Mouse (Mus musculus) liver, adult 2 months (tissue): ENCODE measurements around the gene Taok3. TPM values are rescaled to one million over a fixed set of nuclear protein-coding genes. Genes with fewer than 3 reads are reported as not detected.

Experiments used
- DNase-seq: peaks from one replicate; pipeline ENCODE4 v3.0.0-alpha.2; 2011; ENCODE audit warnings: low read depth, low spot score; ENCODE audit errors: extremely low read depth
- H3K27ac ChIP-seq: fragments of 200-500 bp; replicated peaks from 2 replicates; pipeline ENCODE4 v1.5.1; 2012; ENCODE audit warnings: low read depth, mild to moderate bottlenecking, control low read depth, inconsistent platforms, low read length; ENCODE audit not compliant: insufficient read depth
- H3K27me3 ChIP-seq: fragments of 200-500 bp; 2 replicates; pipeline ENCODE4 v1.6.1; 2012; ENCODE audit warnings: mild to moderate bottlenecking, moderate library complexity, low read length, inconsistent platforms; ENCODE audit not compliant: control insufficient read depth, insufficient read depth
- H3K36me3 ChIP-seq: fragments of 200-500 bp; 2 replicates; pipeline ENCODE4 v1.6.1; 2012; ENCODE audit warnings: low read length, inconsistent platforms; ENCODE audit not compliant: control insufficient read depth, insufficient read depth
- H3K4me1 ChIP-seq: fragments of 200-500 bp; 2 replicates; pipeline ENCODE4 v1.6.1; 2011; ENCODE audit warnings: low read length; ENCODE audit not compliant: control insufficient read depth, insufficient read depth
- H3K4me3 ChIP-seq: fragments of 200-500 bp; 2 replicates; pipeline ENCODE4 v1.5.1; 2011; ENCODE audit warnings: low read depth, mild to moderate bottlenecking, control low read depth, low read length, moderate library complexity; ENCODE audit not compliant: insufficient read depth
- H3K79me2 ChIP-seq: fragments of 200-500 bp; 2 replicates; pipeline ENCODE4 v1.6.1; 2012; ENCODE audit warnings: inconsistent platforms, mild to moderate bottlenecking, low read length, moderate library complexity; ENCODE audit not compliant: control insufficient read depth, insufficient read depth
- H3K9ac ChIP-seq: fragments of 200-500 bp; 2 replicates; pipeline ENCODE4 v1.6.1; 2012; ENCODE audit warnings: low read depth, mild to moderate bottlenecking, control low read depth, inconsistent platforms, low read length
- CTCF ChIP-seq: fragments of 200-500 bp; IDR thresholded peaks from 2 replicates; pipeline ENCODE4 v1.5.1; 2011; ENCODE audit warnings: low read depth, low read length, control low read depth
- POLR2A ChIP-seq: fragments of 200-500 bp; IDR thresholded peaks from 2 replicates; pipeline ENCODE4 v1.6.1; 2011; ENCODE audit warnings: low read length, control low read depth; ENCODE audit not compliant: insufficient read depth; ENCODE audit errors: extremely low read depth
- WGBS: fragments of 180-500 bp; shearing (Covaris S2); methylation state at CpG from one replicate; pipeline ENCODE4 v1.1.7; 2018; 5-methylcytosine and 5-hydroxymethylcytosine counted together
- polyA plus RNA-seq: library from polyadenylated mRNA; depleted of rRNA; stranded (reverse); fragments of >200 nt; gene quantifications from 2 replicates; pipeline ENCODE4 v1.2.3, GENCODE M21; 2012
- total RNA-seq: library from RNA; depleted of rRNA; stranded (reverse); fragments of >200 nt; gene quantifications from 2 replicates; pipeline ENCODE4 v1.2.3, GENCODE M21; 2014

The Taok3 gene
- total and polyA plus RNA-seq, 2 experiments, result 16.2 to 23.0 TPM

DNA sequence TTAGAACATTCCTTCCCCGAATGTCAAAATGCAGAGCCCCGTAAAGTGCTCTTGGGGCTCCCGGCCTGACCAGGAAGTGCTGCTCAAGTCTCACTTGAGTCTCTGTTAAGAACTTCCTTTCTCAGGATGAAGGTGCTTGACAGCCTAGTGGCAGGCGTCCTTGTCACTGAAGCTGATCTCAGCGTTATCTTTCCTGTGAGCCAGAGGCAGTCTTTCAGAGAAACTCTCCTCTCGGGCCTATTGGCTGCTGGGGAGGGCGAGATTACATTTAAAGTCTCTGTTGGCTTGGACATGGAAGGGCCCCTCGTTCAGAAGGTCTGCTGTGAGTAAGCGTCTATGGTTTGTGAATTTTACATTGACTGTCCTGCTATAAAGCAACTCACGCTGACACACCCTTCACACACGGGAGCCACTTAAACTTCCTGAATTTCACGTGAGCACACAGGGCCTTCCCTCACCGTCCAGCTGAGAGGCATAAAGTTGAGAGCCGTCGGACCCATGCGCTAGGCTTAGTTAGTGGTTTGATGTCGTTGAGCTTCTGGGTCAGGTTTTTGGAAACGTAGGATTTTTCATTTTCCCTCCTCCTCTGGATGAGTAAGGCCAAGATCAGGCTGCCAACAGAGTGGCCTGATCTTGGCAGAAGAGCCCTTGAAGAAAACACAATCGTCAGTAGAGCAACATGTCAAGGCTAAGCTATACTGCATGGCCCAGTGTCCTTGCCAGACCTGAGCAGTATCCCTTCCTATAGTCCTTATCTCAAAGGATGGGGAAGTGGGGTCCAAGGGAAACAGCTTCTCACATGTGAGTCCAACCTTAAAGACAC, 14.3 kb downstream of the Taok3 start:
- Histone ChIP-seq H3K4me1 (peaks cover 30% of the 10 kb centered on the region), H3K9ac (no peak overlapping the region), H3K79me2 (peaks cover 48% of the 10 kb centered on the region), H3K36me3 (no peaks in the 10 kb centered on the region), H3K27me3 (no peaks in the 10 kb centered on the region), H3K27ac (peak overlapping the region; percentile 29), H3K4me3 (no peak overlapping the region)
- no peak for DNase-seq
- WGBS, result 37% methylated on average over 19 of the region's 19 CpGs
- TF ChIP-seq POLR2A, result no peak
- no peak for TF ChIP-seq CTCF

DNA sequence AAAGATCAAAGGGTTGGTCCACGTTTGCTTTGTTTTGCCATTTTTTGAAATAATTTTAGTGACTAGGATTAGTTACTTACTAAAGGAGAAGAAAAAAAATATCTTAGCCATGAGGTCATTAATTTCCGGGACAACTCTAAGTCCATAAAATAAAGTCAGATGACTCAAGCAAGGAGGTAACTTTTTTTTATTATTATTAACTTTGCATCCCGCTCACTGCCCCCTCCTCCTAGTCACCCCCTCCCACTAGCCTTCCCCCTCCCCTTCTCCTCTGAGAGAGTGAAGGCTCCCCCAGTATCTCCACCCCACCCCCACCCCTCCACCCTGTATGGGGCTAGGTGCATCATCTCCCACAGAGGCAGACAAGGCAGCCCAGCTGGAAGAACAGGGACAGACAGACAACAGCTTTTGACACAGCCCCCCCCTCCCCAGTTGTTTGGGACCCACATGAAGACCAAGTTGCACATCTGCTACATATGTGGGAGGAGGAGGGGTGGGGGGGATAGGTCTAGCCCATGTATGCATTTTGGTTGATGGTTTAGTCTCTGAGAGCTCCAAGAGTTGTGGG, 15.0 kb downstream of the Taok3 start:
- Histone ChIP-seq H3K27ac (no peak overlapping the region), H3K36me3 (no peaks in the 10 kb centered on the region), H3K79me2 (peaks cover 50% of the 10 kb centered on the region), H3K9ac (no peak overlapping the region), H3K27me3 (no peaks in the 10 kb centered on the region), H3K4me3 (no peak overlapping the region), H3K4me1 (peaks cover 30% of the 10 kb centered on the region)
- DNase-seq, result no peak
- 52% methylated on average over 3 of the region's 3 CpGs for WGBS
- TF ChIP-seq POLR2A (no peak), CTCF (no peak)

DNA sequence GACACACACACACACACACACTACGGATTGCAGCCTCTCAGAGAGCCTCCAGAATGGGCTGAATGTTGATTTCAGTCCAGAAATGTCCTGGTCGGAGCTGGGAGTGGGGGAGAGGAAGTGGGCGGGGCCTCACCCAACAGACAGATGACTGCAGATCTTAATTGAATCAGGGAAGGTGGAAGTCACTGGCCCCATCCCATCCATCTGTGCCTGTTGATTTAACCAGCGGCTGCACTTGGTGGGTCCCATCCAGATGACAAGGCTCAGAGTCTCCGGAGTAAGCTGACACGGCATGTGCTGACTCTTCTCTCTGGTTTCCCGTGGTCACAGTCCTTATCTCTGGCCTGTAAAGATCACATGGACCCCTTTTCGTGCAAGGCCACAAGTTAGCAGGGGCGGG, 15.9 kb downstream of the Taok3 start:
- H3K4me1 ChIP-seq, result peaks cover 30% of the 10 kb centered on the region
- TF ChIP-seq POLR2A, result no peak
- no peak for TF ChIP-seq CTCF
- 35% methylated on average over 9 of the region's 9 CpGs for WGBS
- H3K36me3 ChIP-seq, result no peaks in the 10 kb centered on the region
- H3K79me2 ChIP-seq, result peaks cover 46% of the 10 kb centered on the region
- H3K4me3 ChIP-seq, result no peak overlapping the region
- no peak overlapping the region for H3K9ac ChIP-seq
- H3K27ac ChIP-seq, result no peak overlapping the region
- no peak for DNase-seq
- H3K27me3 ChIP-seq, result no peaks in the 10 kb centered on the region

DNA sequence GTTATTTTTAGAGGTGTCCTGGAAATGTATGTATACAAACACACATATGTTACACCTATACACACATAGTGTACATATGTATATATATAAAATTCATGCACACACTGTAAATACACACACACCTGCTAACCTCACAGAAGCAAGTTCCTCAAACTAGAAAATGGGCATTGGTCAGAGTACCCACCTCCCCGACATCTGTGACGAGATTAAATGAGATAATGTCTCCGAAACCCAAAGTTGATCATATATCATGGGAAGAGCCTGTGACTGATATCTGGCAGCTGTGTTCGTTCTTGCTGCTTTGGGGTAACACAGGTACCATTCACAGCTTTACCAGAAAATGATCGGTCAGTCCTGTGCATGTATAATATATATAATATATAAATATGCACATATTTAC, 16.6 kb downstream of the Taok3 start:
- 87% methylated on average over 5 of the region's 5 CpGs for WGBS
- Histone ChIP-seq H3K36me3 (no peaks in the 10 kb centered on the region), H3K27ac (no peak overlapping the region), H3K9ac (no peak overlapping the region), H3K27me3 (no peaks in the 10 kb centered on the region), H3K4me1 (peaks cover 27% of the 10 kb centered on the region), H3K4me3 (no peak overlapping the region), H3K79me2 (peaks cover 48% of the 10 kb centered on the region)
- no peak for DNase-seq
- TF ChIP-seq POLR2A, result no peak
- no peak for TF ChIP-seq CTCF

DNA sequence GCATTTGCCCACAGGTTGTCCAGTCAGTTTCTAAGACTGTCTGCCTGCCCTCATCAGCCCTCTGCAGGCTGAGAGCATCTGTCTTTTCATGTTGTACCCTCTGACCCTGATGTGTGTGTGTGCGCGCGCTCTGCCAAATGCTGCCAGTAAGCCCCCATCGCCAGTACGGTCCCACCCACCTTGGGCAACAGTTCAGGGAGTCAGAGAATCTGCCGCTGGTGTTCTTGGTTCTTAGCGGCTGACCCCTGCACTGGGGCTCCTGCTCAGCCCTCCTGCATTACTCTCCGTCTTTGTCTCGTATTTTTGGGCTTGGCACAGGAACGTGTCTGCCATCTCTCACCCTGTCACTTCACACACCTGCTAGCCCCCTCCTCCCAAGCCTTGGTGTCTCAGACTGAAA, 17.1 kb downstream of the Taok3 start:
- no peak overlapping the region for H3K4me3 ChIP-seq
- H3K27me3 ChIP-seq, result no peaks in the 10 kb centered on the region
- H3K36me3 ChIP-seq, result no peaks in the 10 kb centered on the region
- no peak overlapping the region for H3K9ac ChIP-seq
- H3K79me2 ChIP-seq, result peaks cover 48% of the 10 kb centered on the region
- H3K4me1 ChIP-seq, result peaks cover 27% of the 10 kb centered on the region
- 55% methylated on average over 10 of the region's 10 CpGs for WGBS
- DNase-seq, result no peak
- no peak overlapping the region for H3K27ac ChIP-seq
- no peak for TF ChIP-seq POLR2A
- no peak for TF ChIP-seq CTCF

DNA sequence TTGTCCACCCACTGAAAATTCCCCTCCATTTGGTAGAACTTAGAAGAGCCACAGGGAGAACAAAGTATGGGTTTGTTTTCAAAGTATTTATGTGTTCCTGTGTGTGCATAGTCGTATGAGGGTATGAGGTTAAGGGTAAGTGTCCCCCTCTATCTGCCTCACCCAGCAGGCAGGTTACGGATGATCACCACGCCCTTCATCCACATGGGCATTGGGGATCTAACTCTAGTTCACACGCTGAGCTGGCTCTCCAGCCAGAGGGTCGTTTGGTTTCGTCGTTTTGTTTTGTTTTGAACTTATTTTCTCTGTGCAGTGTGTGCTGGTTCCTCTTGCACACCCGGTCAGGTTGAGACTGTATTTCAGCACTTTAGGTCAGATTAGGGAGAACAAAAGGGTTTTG, 17.7 kb downstream of the Taok3 start:
- no peak for DNase-seq
- WGBS, result 67% methylated on average over 8 of the region's 8 CpGs
- no peak overlapping the region for H3K27ac ChIP-seq

More for the DNA sequence above, 17.7 kb downstream of the Taok3 start:
- Histone ChIP-seq H3K36me3 (no peaks in the 10 kb centered on the region), H3K4me1 (peaks cover 26% of the 10 kb centered on the region), H3K9ac (no peak overlapping the region), H3K79me2 (peaks cover 44% of the 10 kb centered on the region), H3K27me3 (no peaks in the 10 kb centered on the region), H3K4me3 (no peak overlapping the region)
- TF ChIP-seq POLR2A, result no peak
